Mouse (Mus musculus) lung, embryonic 15.5 days (tissue): ENCODE measurements around the gene Slc22a16. TPM values are rescaled to one million over a fixed set of nuclear protein-coding genes. Genes with fewer than 3 reads are reported as not detected.

Experiments
- ATAC-seq: fragments of 200-750 bp; cut with Nextera tagmentation; 2 replicates; pipeline ENCODE4 v1.8.0; 2017; ENCODE audit warnings: moderate number of reproducible peaks, borderline replicate concordance; ENCODE audit not compliant: low FRiP score, low TSS enrichment; ENCODE audit errors: extremely low read depth
- H3K27ac ChIP-seq: fragments of 300-500 bp; sonication (generic); 2 replicates; pipeline ENCODE4 v1.5.1; 2015; ENCODE audit warnings: moderate library complexity, mild to moderate bottlenecking, inconsistent platforms
- H3K27me3 ChIP-seq: fragments of 300-500 bp; sonication (generic); 2 replicates; pipeline ENCODE4 v1.6.1; 2015; ENCODE audit warnings: inconsistent platforms
- H3K36me3 ChIP-seq: fragments of 300-500 bp; sonication (generic); 2 replicates; pipeline ENCODE4 v1.6.1; 2015; ENCODE audit warnings: inconsistent platforms
- H3K4me1 ChIP-seq: fragments of 300-500 bp; sonication (generic); 2 replicates; pipeline ENCODE4 v1.6.1; 2015; ENCODE audit warnings: inconsistent platforms
- H3K4me2 ChIP-seq: fragments of 300-500 bp; sonication (generic); 2 replicates; pipeline ENCODE4 v1.6.1; 2015; ENCODE audit warnings: inconsistent platforms, mild to moderate bottlenecking, moderate library complexity
- H3K4me3 ChIP-seq: fragments of 300-500 bp; sonication (generic); 2 replicates; pipeline ENCODE4 v1.5.1; 2015; ENCODE audit warnings: mild to moderate bottlenecking, inconsistent platforms
- H3K9ac ChIP-seq: fragments of 300-500 bp; sonication (generic); 2 replicates; pipeline ENCODE4 v1.6.1; 2015; ENCODE audit warnings: inconsistent platforms
- H3K9me3 ChIP-seq: fragments of 300-500 bp; sonication (generic); 2 replicates; pipeline ENCODE4 v1.6.1; 2016; ENCODE audit warnings: inconsistent platforms
- WGBS: fragments of 180-500 bp; shearing (Covaris S2); methylation state at CpG from one replicate; pipeline ENCODE4 v1.1.7; 2015; 5-methylcytosine and 5-hydroxymethylcytosine counted together
- polyA plus RNA-seq: library from polyadenylated mRNA; unstranded; fragments of >200 nt; fragmentation: Nextera tagmentation; extraction: Ambion mirVana; gene quantifications from 2 replicates; pipeline ENCODE4 v1.2.1, GENCODE M21; 2015

The Slc22a16 gene
- polyA plus RNA-seq, 1 experiment from 2014 or later: not detected

GRCm38 (mm10) chr10:40619760-40620159 is 49.6 kb downstream of the Slc22a16 start:
- Histone ChIP-seq H3K36me3 (no peaks in the 10 kb centered on the region), H3K4me1 (no peaks in the 10 kb centered on the region), H3K27ac (no peak overlapping the region), H3K27me3 (no peaks in the 10 kb centered on the region), H3K9me3 (no peaks in the 10 kb centered on the region), H3K4me3 (no peak overlapping the region), H3K4me2 (no peak overlapping the region), H3K9ac (no peak overlapping the region)
- no peak for ATAC-seq
- 88% methylated on average over 1 of the region's 1 CpGs for WGBS

GRCm38 (mm10) chr10:40629140-40629539 is 59.0 kb downstream of the Slc22a16 start:
- Histone ChIP-seq H3K9ac (no peak overlapping the region), H3K4me2 (no peak overlapping the region)
- WGBS: 70% methylated on average over 7 of the region's 7 CpGs

GRCm38 (mm10) chr10:40629656-40630311 is 59.6 kb downstream of the Slc22a16 start, which contains the start of gene Ddo:
TSS of gene Ddo (plus strand) at chr10:40630011.
- H3K9ac ChIP-seq: no peak within 1 kb of the TSS
- peak within 1 kb of the TSS; percentile 42; the same call in 1 of the 2 replicates for H3K27ac ChIP-seq
- no peaks in the 10 kb centered on the region for H3K36me3 ChIP-seq
- peak within 1 kb of the TSS; percentile 43 for H3K4me2 ChIP-seq
- H3K9me3 ChIP-seq: no peaks in the 10 kb centered on the region
- peak within 1 kb of the TSS; percentile 10; the same call in 1 of the 2 replicates for H3K4me3 ChIP-seq
- H3K4me1 ChIP-seq: peaks cover 6% of the 10 kb centered on the region; the same call in 1 of the 2 replicates
- WGBS: 26% methylated on average over 8 of the region's 8 CpGs
- peak; percentile 52; the same call in 1 of the 2 replicates for ATAC-seq
- no peaks in the 10 kb centered on the region for H3K27me3 ChIP-seq

More at GRCm38 (mm10) chr10:40629140-40629539, 59.0 kb downstream of the Slc22a16 start:
- Histone ChIP-seq H3K9me3 (no peaks in the 10 kb centered on the region), H3K36me3 (no peaks in the 10 kb centered on the region), H3K27ac (0 out of 2 replicates have a peak overlapping the region, but pooled peaks have one; percentile 42), H3K4me1 (peaks cover 6% of the 10 kb centered on the region; the same call in 1 of the 2 replicates), H3K27me3 (no peaks in the 10 kb centered on the region), H3K4me3 (no peak overlapping the region)
- ATAC-seq: no peak

- no peaks in the 10 kb centered on the region for H3K36me3 ChIP-seq
- ATAC-seq: no peak
- peak overlapping the region; percentile 10; the same call in 1 of the 2 replicates for H3K4me3 ChIP-seq
- H3K27me3 ChIP-seq: no peaks in the 10 kb centered on the region
- H3K4me2 ChIP-seq: peak overlapping the region; percentile 43
- H3K9ac ChIP-seq: no peak overlapping the region
- H3K27ac ChIP-seq: 0 out of 2 replicates have a peak overlapping the region, but pooled peaks have one; percentile 6
- WGBS: 49% methylated on average over 5 of the region's 5 CpGs
- H3K9me3 ChIP-seq: no peaks in the 10 kb centered on the region
- peaks cover 6% of the 10 kb centered on the region; the same call in 1 of the 2 replicates for H3K4me1 ChIP-seq
Observed at GRCm38 (mm10) chr10:40630457-40630856, 60.3 kb downstream of the Slc22a16 start.

- Histone ChIP-seq H3K9me3 (no peaks in the 10 kb centered on the region), H3K27ac (no peak overlapping the region), H3K27me3 (no peaks in the 10 kb centered on the region), H3K36me3 (no peaks in the 10 kb centered on the region), H3K4me1 (peaks cover 6% of the 10 kb centered on the region; the same call in 1 of the 2 replicates), H3K4me3 (no peak overlapping the region), H3K9ac (no peak overlapping the region), H3K4me2 (no peak overlapping the region)
- WGBS: 62% methylated on average over 9 of the region's 9 CpGs
- no peak for ATAC-seq
Observed at GRCm38 (mm10) chr10:40630961-40631360, 60.8 kb downstream of the Slc22a16 start.

- Histone ChIP-seq H3K9ac (no peak overlapping the region), H3K9me3 (no peaks in the 10 kb centered on the region), H3K27ac (no peak overlapping the region), H3K4me1 (peaks cover 6% of the 10 kb centered on the region; the same call in 1 of the 2 replicates), H3K4me2 (no peak overlapping the region), H3K4me3 (no peak overlapping the region), H3K27me3 (no peaks in the 10 kb centered on the region), H3K36me3 (no peaks in the 10 kb centered on the region)
- WGBS: 85% methylated on average over 3 of the region's 3 CpGs
- ATAC-seq: no peak
Observed at GRCm38 (mm10) chr10:40632087-40632486, 62.0 kb downstream of the Slc22a16 start.

GRCm38 (mm10) chr10:40637331-40637730 is 67.2 kb downstream of the Slc22a16 start:
- no peaks in the 10 kb centered on the region for H3K27me3 ChIP-seq
- WGBS: 30% methylated on average over 10 of the region's 10 CpGs
- H3K9ac ChIP-seq: no peak overlapping the region
- no peak overlapping the region for H3K27ac ChIP-seq
- no peaks in the 10 kb centered on the region; the same call in 1 of the 2 replicates for H3K4me1 ChIP-seq
- no peak overlapping the region for H3K4me3 ChIP-seq
- ATAC-seq: no peak
- no peak overlapping the region for H3K4me2 ChIP-seq
- no peaks in the 10 kb centered on the region for H3K36me3 ChIP-seq
- no peaks in the 10 kb centered on the region for H3K9me3 ChIP-seq

GRCm38 (mm10) chr10:40638276-40638675 is 68.1 kb downstream of the Slc22a16 start:
- H3K9ac ChIP-seq: no peak overlapping the region
- no peaks in the 10 kb centered on the region; the same call in 1 of the 2 replicates for H3K4me1 ChIP-seq
- H3K9me3 ChIP-seq: no peaks in the 10 kb centered on the region
- no peak for ATAC-seq
- no peaks in the 10 kb centered on the region for H3K27me3 ChIP-seq
- 54% methylated on average over 7 of the region's 7 CpGs for WGBS
- H3K4me2 ChIP-seq: no peak overlapping the region
- no peak overlapping the region for H3K4me3 ChIP-seq
- H3K36me3 ChIP-seq: no peaks in the 10 kb centered on the region
- H3K27ac ChIP-seq: no peak overlapping the region

GRCm38 (mm10) chr10:40638823-40639819 is 69.0 kb downstream of the Slc22a16 start:
- no peak overlapping the region for H3K4me2 ChIP-seq
- no peak overlapping the region for H3K27ac ChIP-seq
- no peak overlapping the region for H3K4me3 ChIP-seq
- H3K9me3 ChIP-seq: no peaks in the 10 kb centered on the region
- no peaks in the 10 kb centered on the region; the same call in 1 of the 2 replicates for H3K4me1 ChIP-seq
- H3K9ac ChIP-seq: no peak overlapping the region
- no peaks in the 10 kb centered on the region for H3K27me3 ChIP-seq
- 68% methylated on average over 26 of the region's 26 CpGs for WGBS
- no peaks in the 10 kb centered on the region for H3K36me3 ChIP-seq
- ATAC-seq: no peak

- Histone ChIP-seq H3K27me3 (no peaks in the 10 kb centered on the region), H3K9ac (no peak overlapping the region), H3K9me3 (no peaks in the 10 kb centered on the region), H3K4me3 (no peak overlapping the region), H3K36me3 (no peaks in the 10 kb centered on the region), H3K4me2 (no peak overlapping the region), H3K27ac (no peak overlapping the region), H3K4me1 (no peaks in the 10 kb centered on the region; the same call in 1 of the 2 replicates)
- no peak for ATAC-seq
- 86% methylated on average over 4 of the region's 4 CpGs for whole genome bisulfite sequencing
Observed at GRCm38 (mm10) chr10:40640406-40640805, 70.3 kb downstream of the Slc22a16 start.

GRCm38 (mm10) chr10:40641901-40642300 is 71.8 kb downstream of the Slc22a16 start:
- H3K4me2 ChIP-seq: no peak overlapping the region
- no peak for ATAC-seq
- no peaks in the 10 kb centered on the region for H3K36me3 ChIP-seq
- no peaks in the 10 kb centered on the region for H3K9me3 ChIP-seq
- H3K4me1 ChIP-seq: no peaks in the 10 kb centered on the region; the same call in 1 of the 2 replicates
- H3K4me3 ChIP-seq: no peak overlapping the region
- H3K27me3 ChIP-seq: no peaks in the 10 kb centered on the region
- H3K9ac ChIP-seq: no peak overlapping the region
- H3K27ac ChIP-seq: no peak overlapping the region
- WGBS: 80% methylated on average over 7 of the region's 7 CpGs
